Comparison of ENCODE assay signal across 8 mouse cellular contexts in genomic region chr3:103791230-103792110, GRCm38 (mm10). TPM values are rescaled to one million over a fixed set of nuclear protein-coding genes. Genes with fewer than 3 reads are reported as not detected.
DNase-seq lines count a peak whose midpoint lies in the region.

Gene Hipk1 (minus strand): TSS chr3:103791563.

- no peaks in the 10 kb centered on the region for H3K9me3 ChIP-seq in megakaryocyte, embryonic 14.5 days

- H3K27me3 ChIP-seq in megakaryocyte, embryonic 14.5 days (replicated peaks): no peaks in the 10 kb centered on the region

- peak within 1 kb of the TSS; percentile 99 for H3K4me3 ChIP-seq in megakaryocyte, embryonic 14.5 days (replicated peaks)

- DNase-seq in WW6 (ENCODE audit: low read depth, low spot score): peak; percentile 79
- DNase-seq in cerebellum, postnatal 4 days (ENCODE audit: low spot score in 2 of 2): peak; percentile 86 to 91
- peak; percentile 87 to 89 for DNase-seq in gastrocnemius, adult 8-10 months (ENCODE audit: low spot score in 2 of 2)
- DNase-seq in hindlimb bud, embryonic 11.5 days (ENCODE audit: extremely low spot score, low read depth, low spot score): peak; percentile 26
- peak; percentile 89 to 92 for DNase-seq in left cerebral cortex, adult 8-10 months (ENCODE audit: low spot score in 2 of 2)
- DNase-seq in right cerebral cortex, postnatal 10 days (ENCODE audit: low spot score in 2 of 2): peak; percentile 96 to 97
- peak; percentile 86 for DNase-seq in urinary bladder, postnatal 25 days (ENCODE audit: low spot score)

- peaks cover 16% of the 10 kb centered on the region for H3K36me3 ChIP-seq in megakaryocyte, embryonic 14.5 days (replicated peaks; ENCODE audit: low read length)

- H3K4me1 ChIP-seq in megakaryocyte, embryonic 14.5 days: peaks cover 72% of the 10 kb centered on the region

RNA-seq across cellular contexts. Expression of gene Hipk1, which starts in this region (rescaled TPM):
- total RNA-seq in gastrocnemius, adult 8-10 months (2022): 10 to 100 TPM; 55.9 to 80.6 (median 65.0) TPM
- 100 to 1,000 TPM; 113 to 141 (median 125) TPM for total RNA-seq in left cerebral cortex, adult 8-10 months (2022)
- 23.3 and 49.7 TPM in 2 replicates for polyA plus RNA-seq in megakaryocyte, embryonic 14.5 days (2012; ENCODE audit: insufficient read depth, low replicate concordance)

Comparison
In these comparisons a context has a peak if more than half of its experiments do, and no peak if none do; other contexts are left out.
1. Peak in every context shown above with its lines: DNase-seq and H3K4me3 ChIP-seq.
2. DNase-seq: peak in every context shown above with its lines; median percentile 96 in right cerebral cortex, postnatal 10 days; 90 in left cerebral cortex, adult 8-10 months; 88 in cerebellum, postnatal 4 days; 88 in gastrocnemius, adult 8-10 months; 86 in urinary bladder, postnatal 25 days; 79 in WW6; 26 in hindlimb bud, embryonic 11.5 days.